Mouse (Mus musculus) intestine, embryonic 16.5 days (tissue): Measurements from ENCODE around the gene Phyhd1. TPM values are rescaled to one million over a fixed set of nuclear protein-coding genes. Genes with fewer than 3 reads are reported as not detected.

Experiments
- polyA plus RNA-seq: library from polyadenylated mRNA; unstranded; fragments of >200 nt; fragmentation: Nextera tagmentation; extraction: Ambion mirVana; gene quantifications from 2 replicates; pipeline ENCODE4 v1.2.1, GENCODE M21; 2015

Gene Phyhd1
- polyA plus RNA-seq, 1 experiment from 2014 or later = 10.5 TPM

Other genes starting within 250 kb of the Phyhd1 start
- gene Wdr34, start 217.3 kb upstream of the Phyhd1 start, polyA plus RNA-seq = 19.7 and 21.9 TPM in 2 replicates
- 329 and 361 TPM in 2 replicates for gene Set, start 208.8 kb upstream of the Phyhd1 start, polyA plus RNA-seq
- 10.4 and 10.8 TPM in 2 replicates for gene Pkn3, start 188.5 kb upstream of the Phyhd1 start, polyA plus RNA-seq
- gene Zdhhc12, start 172.6 kb upstream of the Phyhd1 start, polyA plus RNA-seq = 79.0 and 86.2 TPM in 2 replicates
- 3.3 and 3.7 TPM in 2 replicates for gene Zer1, start 141.6 kb upstream of the Phyhd1 start, polyA plus RNA-seq
- gene Tbc1d13, start 132.5 kb upstream of the Phyhd1 start, polyA plus RNA-seq = 8.3 and 9.8 TPM in 2 replicates
- gene Endog, start 94.7 kb upstream of the Phyhd1 start, polyA plus RNA-seq = 42.5 and 45.5 TPM in 2 replicates
- gene Spout1, start 87.7 kb upstream of the Phyhd1 start, polyA plus RNA-seq = 59.5 and 62.6 TPM in 2 replicates
- 24.6 and 28.9 TPM in 2 replicates for gene Kyat1, start 60.4 kb upstream of the Phyhd1 start, polyA plus RNA-seq
- gene Lrrc8a, start 28.5 kb upstream of the Phyhd1 start, polyA plus RNA-seq = 37.4 and 40.1 TPM in 2 replicates
- 0.11 and 0.24 TPM in 2 replicates for gene Gm28035, start 25.6 kb upstream of the Phyhd1 start, polyA plus RNA-seq
- gene Gm28038, start 14.8 kb downstream of the Phyhd1 start, polyA plus RNA-seq = not detected in 2 replicates
- 38.3 and 41.2 TPM in 2 replicates for gene Dolk, start 20.1 kb downstream of the Phyhd1 start, polyA plus RNA-seq
- gene Nup188, start 20.2 kb downstream of the Phyhd1 start, polyA plus RNA-seq = 23.6 and 26.6 TPM in 2 replicates
- gene Sh3glb2, start 93.1 kb downstream of the Phyhd1 start, polyA plus RNA-seq = 68.6 and 71.4 TPM in 2 replicates
- gene Miga2, start 98.0 kb downstream of the Phyhd1 start, polyA plus RNA-seq = 23.1 and 24.7 TPM in 2 replicates
- 59.4 and 63.3 TPM in 2 replicates for gene Dolpp1, start 126.1 kb downstream of the Phyhd1 start, polyA plus RNA-seq
- gene Crat, start 149.6 kb downstream of the Phyhd1 start, polyA plus RNA-seq = 25.9 and 29.4 TPM in 2 replicates
- gene Ptpa, start 149.8 kb downstream of the Phyhd1 start, polyA plus RNA-seq = 120 and 132 TPM in 2 replicates
- gene Ier5l, start 208.0 kb downstream of the Phyhd1 start, polyA plus RNA-seq = 0.61 and 0.75 TPM in 2 replicates